ENCODE assay signal across 9 mouse cellular contexts in genomic region chr13:19698524-19699173, GRCm38 (mm10). TPM values are rescaled to one million over a fixed set of nuclear protein-coding genes. Genes with fewer than 3 reads are reported as not detected.
DNase-seq lines count a peak whose midpoint lies in the region; ATAC-seq and TF ChIP-seq lines count a peak whose summit lies in the region.
"Had no signal": no experiment of that assay in that cellular context is flagged by ENCODE, and none has a peak within 500 bp of the region (broad histone marks: within the 10 kb centered on the region; RNA-seq: fewer than 3 reads in every experiment).

No protein-coding gene starts in this region.

- H3K9ac ChIP-seq in hindbrain, embryonic 16.5 days (ENCODE audit: low read depth, low read length), result no peak overlapping the region

- whole genome bisulfite sequencing in kidney, adult 2 months, result 27% methylated on average over 12 of the region's 12 CpGs
- 26% methylated on average over 12 of the region's 12 CpGs for WGBS in hindbrain, embryonic 16.5 days

- no peak for TF ChIP-seq POLR2A in kidney, adult 2 months (IDR thresholded peaks at IDR 0.05; ENCODE audit: low read depth, low read length)

- H3K4me2 ChIP-seq in hindbrain, embryonic 16.5 days (ENCODE audit: low read length), result no peak overlapping the region

- H3K4me3 ChIP-seq in kidney, adult 2 months (ENCODE audit: insufficient read depth, low read depth, low read length), result no peak overlapping the region
- H3K4me3 ChIP-seq in hindbrain, embryonic 16.5 days (ENCODE audit: low read length), result no peak overlapping the region

- peak; percentile 46; the same call in 1 of the 2 replicates for ATAC-seq in hindbrain, embryonic 16.5 days
- peak; percentile 77 for ATAC-seq in megakaryocyte, adult 5-6 weeks (ENCODE audit: poor library complexity, severe bottlenecking)
- ATAC-seq in activated CD4-positive, CD25-positive, alpha-beta regulatory T cell, adult 4 months, result no peak

- no peaks in the 10 kb centered on the region for H3K36me3 ChIP-seq in kidney, adult 2 months (ENCODE audit: control insufficient read depth, insufficient read depth, low read length)
- H3K36me3 ChIP-seq in hindbrain, embryonic 16.5 days (ENCODE audit: control insufficient read depth, insufficient read depth, low read length), result no peaks in the 10 kb centered on the region

- H3K9me3 ChIP-seq in hindbrain, embryonic 16.5 days (ENCODE audit: control insufficient read depth, low read length), result no peaks in the 10 kb centered on the region

- peak; percentile 46 for TF ChIP-seq CTCF in kidney, adult 2 months (conservative IDR thresholded peaks at IDR 0.05; ENCODE audit: insufficient read depth, insufficient read length, low read depth, low read length)

- H3K27ac ChIP-seq in kidney, adult 2 months (ENCODE audit: insufficient read depth, low read depth, low read length), result no peak overlapping the region
- H3K27ac ChIP-seq in hindbrain, embryonic 16.5 days (ENCODE audit: low read depth, low read length), result no peak overlapping the region

- no peaks in the 10 kb centered on the region for H3K27me3 ChIP-seq in kidney, adult 2 months (replicated peaks; ENCODE audit: control insufficient read depth, insufficient read depth, low read length)
- H3K27me3 ChIP-seq in hindbrain, embryonic 16.5 days (replicated peaks; ENCODE audit: control insufficient read depth, insufficient read depth, low read length), result no peaks in the 10 kb centered on the region

- DNase-seq in kidney, adult 2 months, result peak; percentile 7
- no peak for DNase-seq in kidney, adult 8-10 months
- DNase-seq in MEL-GATA-1-ER (ENCODE audit: extremely low read depth, low read depth), result peak; percentile 15
- peak; percentile 77 for DNase-seq in embryo, embryonic 11 days
- DNase-seq in telencephalon, adult 2 months (ENCODE audit: low read depth, low spot score), result peak; percentile 41

- no peaks in the 10 kb centered on the region for H3K4me1 ChIP-seq in kidney, adult 2 months (ENCODE audit: control insufficient read depth, insufficient read depth, low read length)
- H3K4me1 ChIP-seq in hindbrain, embryonic 16.5 days (ENCODE audit: control insufficient read depth, insufficient read depth, low read depth, low read length), result no peaks in the 10 kb centered on the region

RNA-seq across cellular contexts. Expression of gene Nme8, which starts 1.1 kb away (rescaled TPM):
- polyA plus RNA-seq in kidney, adult 2 months (2012; rRNA removed), result not detected in 2 replicates
- 0.17 and 0.18 TPM in 2 replicates for polyA plus RNA-seq in hindbrain, embryonic 16.5 days (2015; fragmentation: Nextera tagmentation; extraction: Ambion mirVana)
- total RNA-seq in megakaryocyte, adult 5-6 weeks (2015), result not detected in 2 replicates
- total RNA-seq in megakaryocyte, adult 5-6 weeks (2017), result 0.37 TPM in 1 of 2 replicates, not detected in the other
- polyA plus RNA-seq in activated CD4-positive, CD25-positive, alpha-beta regulatory T cell, adult 4 months (2017; shearing (Covaris generic)), result not detected
- polyA plus RNA-seq: frontal cortex, adult 2 months had no signal

Comparison
In these comparisons a context has a peak if more than half of its experiments do, and no peak if none do; other contexts are left out.
1. DNase-seq: peak in kidney, adult 2 months (single experiment), MEL-GATA-1-ER (single experiment), embryo, embryonic 11 days (single experiment) and telencephalon, adult 2 months (single experiment); none in kidney, adult 8-10 months (0 of 2).